Mouse (Mus musculus) layer of hippocampus, adult 8-10 months (tissue): ENCODE measurements around the gene Rgs14. TPM values are rescaled to one million over a fixed set of nuclear protein-coding genes. Genes with fewer than 3 reads are reported as not detected.

Experiments
- total RNA-seq, 4 experiments: library from RNA; stranded (reverse); gene quantifications; 2 replicates each; pipeline ENCODE4 v1.2.4; 2022

Rgs14 gene
- total RNA-seq, 4 experiments from 2014 or later: 86.8 to 97.9 (median 95.0) TPM

Other genes with a start within 250 kb of the Rgs14 start
- gene Gm17617, start 236.2 kb upstream of the Rgs14 start, total RNA-seq: not detected
- gene Fgfr4, start 217.1 kb upstream of the Rgs14 start, total RNA-seq: 1 to 10 TPM in 1 of 4 experiments, under 1 TPM in 3; 0.37 to 1.2 (median 0.59) TPM
- 100 to 1,000 TPM; 107 to 141 (median 129) TPM for gene Nsd1, start 159.9 kb upstream of the Rgs14 start, total RNA-seq
- 100 to 1,000 TPM; 133 to 152 (median 139) TPM for gene Prelid1, start 49.2 kb upstream of the Rgs14 start, total RNA-seq
- 10 to 100 TPM; 75.4 to 84.1 (median 80.8) TPM for gene Rab24, start 47.8 kb upstream of the Rgs14 start, total RNA-seq
- 1 to 10 TPM in 2 of 4 experiments, under 1 TPM in 2; 0.82 to 1.5 (median 1.0) TPM for gene Mxd3, start 39.9 kb upstream of the Rgs14 start, total RNA-seq
- gene Lman2, start 6.9 kb upstream of the Rgs14 start, total RNA-seq: 10 to 100 TPM; 56.6 to 72.8 (median 65.0) TPM
- not detected for gene Slc34a1, start 28.5 kb downstream of the Rgs14 start, total RNA-seq
- not detected for gene Pfn3, start 45.5 kb downstream of the Rgs14 start, total RNA-seq
- 1 to 10 TPM in 1 of 4 experiments, under 1 TPM in 2, not detected in 1; 0.43 to 1.5 (median 0.74) TPM for gene F12, start 57.1 kb downstream of the Rgs14 start, total RNA-seq
- 10 to 100 TPM; 61.4 to 74.2 (median 67.5) TPM for gene Grk6, start 75.3 kb downstream of the Rgs14 start, total RNA-seq
- gene Prr7, start 94.5 kb downstream of the Rgs14 start, total RNA-seq: 10 to 100 TPM; 57.5 to 73.5 (median 60.4) TPM
- gene Dbn1, start 118.4 kb downstream of the Rgs14 start, total RNA-seq: 100 to 1,000 TPM; 295 to 399 (median 333) TPM
- gene Pdlim7, start 143.9 kb downstream of the Rgs14 start, total RNA-seq: 10 to 100 TPM; 88.7 to 99.2 (median 95.5) TPM
- gene Dok3, start 159.6 kb downstream of the Rgs14 start, total RNA-seq: 10 to 100 TPM in 2 of 4 experiments, 1 to 10 TPM in 2; 6.4 to 20.4 (median 12.1) TPM
- gene Ddx41, start 166.9 kb downstream of the Rgs14 start, total RNA-seq: 10 to 100 TPM; 54.4 to 64.1 (median 56.3) TPM
- 100 to 1,000 TPM in 2 of 4 experiments, 10 to 100 TPM in 2; 84.9 to 113 (median 94.5) TPM for gene Fam193b, start 201.4 kb downstream of the Rgs14 start, total RNA-seq
- gene Tmed9, start 204.0 kb downstream of the Rgs14 start, total RNA-seq: 100 to 1,000 TPM; 124 to 139 (median 130) TPM
- gene B4galt7, start 230.2 kb downstream of the Rgs14 start, total RNA-seq: 10 to 100 TPM; 21.5 to 28.7 (median 24.8) TPM